Mouse (Mus musculus) intestine, postnatal 0 days (tissue): ENCODE measurements at regions not wholly inside any gene's neighbourhood (a gene's known extent, or its start where the extent isn't known, plus 50 kb on each side); places are given as distances from the start of the nearest gene placed in this dataset.
A peak's percentile ranks its signal among the peaks of the same experiment; 100 is the strongest.

ENCODE experiments used
- ATAC-seq: fragments of 200-750 bp; cut with Nextera tagmentation; 2 replicates; pipeline ENCODE4 v1.8.0; 2017; ENCODE audit warnings: mild to moderate bottlenecking, moderate TSS enrichment, moderate library complexity
- H3K27ac ChIP-seq: fragments of 300-500 bp; sonication (generic); 2 replicates; pipeline ENCODE4 v1.5.1; 2014; ENCODE audit warnings: mild to moderate bottlenecking, low read depth, low read length, moderate library complexity
- H3K27me3 ChIP-seq: fragments of 300-500 bp; sonication (generic); replicated peaks from 2 replicates; pipeline ENCODE4 v1.6.1; 2014; ENCODE audit warnings: low read length, mixed read lengths; ENCODE audit not compliant: control insufficient read depth, insufficient read depth
- H3K36me3 ChIP-seq: fragments of 300-500 bp; sonication (generic); 2 replicates; pipeline ENCODE4 v1.6.1; 2014; ENCODE audit warnings: mild to moderate bottlenecking, moderate library complexity; ENCODE audit not compliant: control insufficient read depth, insufficient read depth
- H3K4me1 ChIP-seq: fragments of 300-500 bp; sonication (generic); replicated peaks from 2 replicates; pipeline ENCODE4 v1.6.1; 2014; ENCODE audit warnings: antibody characterized with exemption, low read length, mixed read lengths; ENCODE audit not compliant: control insufficient read depth, insufficient read depth
- H3K4me2 ChIP-seq: fragments of 300-500 bp; sonication (generic); replicated peaks from 2 replicates; pipeline ENCODE4 v1.6.1; 2014; ENCODE audit warnings: low read depth, mild to moderate bottlenecking, moderate library complexity
- H3K4me3 ChIP-seq: fragments of 300-500 bp; sonication (generic); 2 replicates; pipeline ENCODE4 v1.5.1; 2014; ENCODE audit warnings: low read depth, low read length
- H3K9ac ChIP-seq: fragments of 300-500 bp; sonication (generic); 2 replicates; pipeline ENCODE4 v1.6.1; 2014; ENCODE audit warnings: mild to moderate bottlenecking, low read depth, low read length
- H3K9me3 ChIP-seq: fragments of 300-500 bp; sonication (generic); 2 replicates; pipeline ENCODE4 v1.6.1; 2016; ENCODE audit warnings: mixed run types; ENCODE audit not compliant: control insufficient read depth
- CTCF ChIP-seq: sonication (generic); IDR thresholded peaks from 2 replicates; pipeline ENCODE4 v1.5.1; 2016; ENCODE audit warnings: low read depth, mild to moderate bottlenecking, control low read depth, antibody characterized with exemption, moderate library complexity
- WGBS: fragments of 180-500 bp; shearing (Covaris S2); extraction: QIAGEN DNeasy Blood & Tissue Kit; methylation state at CpG from one replicate; pipeline ENCODE4 v1.1.7; 2014; 5-methylcytosine and 5-hydroxymethylcytosine counted together

GRCm38 (mm10) chr9:33814739-33815368 is 670.8 kb upstream of the Kirrel3 start:
- no peak overlapping the region for H3K9ac ChIP-seq
- no peak overlapping the region for H3K27ac ChIP-seq
- TF ChIP-seq CTCF: no peak
- H3K4me2 ChIP-seq: 0 out of 2 replicates have a peak overlapping the region, but pooled peaks have one; percentile 14
- H3K4me3 ChIP-seq: no peak overlapping the region
- H3K36me3 ChIP-seq: no peaks in the 10 kb centered on the region
- no peaks in the 10 kb centered on the region for H3K27me3 ChIP-seq
- H3K4me1 ChIP-seq: no peaks in the 10 kb centered on the region
- ATAC-seq: peak; percentile 38; the same call in 1 of the 2 replicates
- H3K9me3 ChIP-seq: no peaks in the 10 kb centered on the region
- 28% methylated on average over 5 of the region's 5 CpGs for WGBS

- 74% methylated on average over 9 of the region's 9 CpGs for WGBS
- Histone ChIP-seq H3K36me3 (no peaks in the 10 kb centered on the region), H3K27ac (no peak overlapping the region), H3K9ac (no peak overlapping the region), H3K4me2 (no peak overlapping the region), H3K4me3 (no peak overlapping the region), H3K9me3 (no peaks in the 10 kb centered on the region), H3K4me1 (no peaks in the 10 kb centered on the region), H3K27me3 (no peaks in the 10 kb centered on the region)
- no peak for TF ChIP-seq CTCF
- no peak for ATAC-seq
Observed at GRCm38 (mm10) chr9:33822574-33823394, 662.9 kb upstream of the Kirrel3 start.

GRCm38 (mm10) chr9:33826116-33826515 is 659.6 kb upstream of the Kirrel3 start:
- Histone ChIP-seq H3K4me2 (no peak overlapping the region), H3K27ac (no peak overlapping the region), H3K27me3 (no peaks in the 10 kb centered on the region), H3K4me3 (no peak overlapping the region), H3K9me3 (no peaks in the 10 kb centered on the region), H3K36me3 (no peaks in the 10 kb centered on the region), H3K9ac (no peak overlapping the region), H3K4me1 (no peaks in the 10 kb centered on the region)
- no peak for TF ChIP-seq CTCF
- no peak for ATAC-seq
- 86% methylated on average over 4 of the region's 4 CpGs for WGBS

GRCm38 (mm10) chr9:33827409-33827808 is 658.3 kb upstream of the Kirrel3 start:
- no peak overlapping the region for H3K4me2 ChIP-seq
- no peak overlapping the region for H3K27ac ChIP-seq
- TF ChIP-seq CTCF: no peak
- H3K4me3 ChIP-seq: no peak overlapping the region
- no peaks in the 10 kb centered on the region for H3K9me3 ChIP-seq
- no peaks in the 10 kb centered on the region for H3K27me3 ChIP-seq
- 72% methylated on average over 2 of the region's 2 CpGs for WGBS
- H3K9ac ChIP-seq: no peak overlapping the region
- ATAC-seq: no peak
- no peaks in the 10 kb centered on the region for H3K4me1 ChIP-seq
- H3K36me3 ChIP-seq: no peaks in the 10 kb centered on the region

GRCm38 (mm10) chr9:33837666-33838380 is 647.9 kb upstream of the Kirrel3 start:
- WGBS: 40% methylated on average over 1 of the region's 1 CpGs
- Histone ChIP-seq H3K9me3 (no peaks in the 10 kb centered on the region), H3K4me2 (no peak overlapping the region)

GRCm38 (mm10) chr9:33849623-33850022 is 636.1 kb upstream of the Kirrel3 start:
- Histone ChIP-seq H3K36me3 (no peaks in the 10 kb centered on the region), H3K4me2 (no peak overlapping the region), H3K4me1 (no peaks in the 10 kb centered on the region), H3K9ac (no peak overlapping the region), H3K27me3 (no peaks in the 10 kb centered on the region), H3K9me3 (no peaks in the 10 kb centered on the region), H3K4me3 (no peak overlapping the region), H3K27ac (no peak overlapping the region)
- no peak for ATAC-seq
- TF ChIP-seq CTCF: no peak
- 91% methylated on average over 5 of the region's 5 CpGs for WGBS

More at GRCm38 (mm10) chr9:33837666-33838380, 647.9 kb upstream of the Kirrel3 start:
- no peak for TF ChIP-seq CTCF
- no peaks in the 10 kb centered on the region for H3K36me3 ChIP-seq
- no peaks in the 10 kb centered on the region for H3K27me3 ChIP-seq
- peak; percentile 87 for ATAC-seq
- no peak overlapping the region for H3K27ac ChIP-seq
- no peak overlapping the region for H3K4me3 ChIP-seq
- H3K4me1 ChIP-seq: no peaks in the 10 kb centered on the region
- no peak overlapping the region for H3K9ac ChIP-seq
